Mouse (Mus musculus): ENCODE data around the gene Rad51d.
"Not testable (repeated sequence)": the region's sequence is repeated elsewhere in the genome, so short reads cannot be mapped to it uniquely, and the experiment has no call there.

Gene Rad51d

GRCm38 (mm10) chr11:82861558-82861957 is 28.9 kb downstream of the Rad51d start:
- in situ Hi-C loops (cut with MboI; ENCODE audit: low sequenced_read_pairs), result no loop called here

DNA sequence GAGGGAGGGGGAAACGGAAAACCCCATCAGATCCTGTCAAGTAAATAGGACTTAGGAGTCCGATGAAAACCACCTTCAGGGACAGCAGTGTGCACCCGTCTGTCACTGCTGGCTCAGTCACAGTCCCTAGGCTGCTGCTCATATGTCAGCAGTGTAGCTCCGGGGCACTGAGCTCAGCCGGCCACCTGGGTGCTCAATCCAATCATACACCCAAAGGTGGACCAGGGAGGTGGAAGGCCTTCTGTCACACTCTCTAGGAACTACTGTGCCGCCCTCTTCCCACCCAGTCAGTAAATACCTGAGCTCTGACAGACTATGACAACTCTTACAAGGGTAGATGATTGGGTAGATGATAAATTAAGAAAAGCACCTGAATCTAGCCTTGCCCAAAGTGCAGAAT is 29.7 kb downstream of the Rad51d start:
- in situ Hi-C loops (cut with MboI; ENCODE audit: low sequenced_read_pairs), result no loop called here

DNA sequence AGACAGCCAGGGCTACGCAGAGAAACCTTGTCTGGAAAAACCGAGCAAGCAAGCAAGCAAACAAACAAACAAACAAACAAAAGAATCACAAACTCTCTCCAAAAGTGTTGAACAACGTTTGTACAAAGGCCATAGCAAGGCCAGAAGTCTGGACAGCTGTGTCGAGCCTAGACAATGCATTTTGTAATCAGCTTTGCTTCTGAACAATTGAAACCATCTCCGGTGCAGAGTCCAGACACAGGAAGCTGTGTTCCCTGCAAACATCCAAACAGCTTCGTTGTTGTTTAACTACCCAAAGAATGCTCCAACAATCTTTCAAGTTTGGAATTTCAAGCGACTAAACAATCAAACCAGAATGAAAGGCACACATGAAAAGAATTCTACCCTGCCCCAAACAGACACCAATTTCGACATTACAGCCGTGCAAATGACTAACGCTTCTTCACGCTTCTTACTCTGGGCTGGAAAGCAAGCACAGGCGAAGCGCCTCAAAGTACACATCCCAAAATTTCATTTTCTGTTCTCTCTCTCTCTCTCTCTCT is 33.0 kb downstream of the Rad51d start:
- in situ Hi-C loops (cut with MboI; ENCODE audit: low sequenced_read_pairs), result no loop called here

- in situ Hi-C loops (cut with MboI; ENCODE audit: low sequenced_read_pairs), result no loop called here
Observed at GRCm38 (mm10) chr11:82856032-82856431, 34.4 kb downstream of the Rad51d start.

DNA sequence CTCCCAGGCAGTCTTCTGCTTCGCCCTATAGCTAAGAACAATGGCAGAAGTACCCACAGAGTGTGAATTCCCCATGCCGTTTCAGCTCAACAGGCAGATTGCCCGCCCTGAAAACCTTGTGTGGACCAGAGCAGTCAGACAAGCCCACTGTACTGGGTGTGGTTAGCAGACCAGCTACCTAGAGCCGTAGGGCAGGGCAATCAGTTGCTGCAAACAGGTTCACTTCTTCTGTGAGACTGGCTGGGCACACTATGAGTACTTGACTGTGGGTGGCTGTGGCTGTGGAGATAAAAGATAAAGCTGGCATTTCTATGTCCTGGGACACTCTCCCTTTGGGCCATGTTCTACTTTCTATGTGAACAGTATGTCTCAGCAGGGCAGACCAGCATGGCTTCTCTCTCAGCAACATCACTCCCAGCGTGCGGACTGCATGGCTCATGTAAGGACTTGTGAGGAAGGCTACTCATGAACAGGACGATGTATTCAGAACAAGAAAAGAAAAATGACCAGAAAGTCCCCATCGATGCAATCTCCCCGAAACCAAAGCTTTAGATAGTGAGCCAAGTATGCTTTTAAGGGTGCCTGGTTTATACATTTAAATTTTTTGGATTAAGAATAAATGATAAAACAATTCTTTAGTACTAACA is 35.0 kb downstream of the Rad51d start:
- in situ Hi-C loops (cut with MboI; ENCODE audit: low sequenced_read_pairs), result no loop called here

- in situ Hi-C loops (cut with MboI; ENCODE audit: low sequenced_read_pairs), result no loop called here
Observed at GRCm38 (mm10) chr11:82854111-82854510, 36.3 kb downstream of the Rad51d start.

GRCm38 (mm10) chr11:82852958-82853357 is 37.5 kb downstream of the Rad51d start:
- in situ Hi-C loops (cut with MboI; ENCODE audit: low sequenced_read_pairs), result no loop called here

- in situ Hi-C loops (cut with MboI; ENCODE audit: low sequenced_read_pairs), result no loop called here
Observed at GRCm38 (mm10) chr11:82852540-82852939, 37.9 kb downstream of the Rad51d start.

DNA sequence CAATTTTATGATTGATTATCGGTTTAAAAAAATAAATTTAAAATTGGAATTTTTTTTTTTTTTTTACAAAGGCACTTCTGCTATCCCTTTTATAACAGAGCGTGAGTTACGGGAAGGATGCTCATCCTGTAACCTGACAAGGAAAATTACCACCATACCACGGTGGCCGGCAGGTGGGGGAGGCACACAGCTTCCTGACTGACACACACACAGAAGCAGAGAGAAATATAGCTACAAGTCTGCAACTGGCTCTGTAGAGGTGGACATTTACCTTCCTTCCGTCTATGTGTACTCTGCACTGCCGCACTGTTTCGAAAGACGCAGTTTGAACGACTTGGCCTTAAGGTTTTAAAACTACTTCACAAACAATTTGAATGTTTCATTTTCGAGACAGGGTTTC is 38.3 kb downstream of the Rad51d start:
- in situ Hi-C loops (cut with MboI; ENCODE audit: low sequenced_read_pairs), result no loop called here

- in situ Hi-C loops (cut with MboI; ENCODE audit: low sequenced_read_pairs), result no loop called here
Observed at GRCm38 (mm10) chr11:82850259-82850658, 40.2 kb downstream of the Rad51d start.

GRCm38 (mm10) chr11:82847571-82848000 is 42.8 kb downstream of the Rad51d start:
- in situ Hi-C loops (cut with MboI; ENCODE audit: low sequenced_read_pairs), result no loop called here

DNA sequence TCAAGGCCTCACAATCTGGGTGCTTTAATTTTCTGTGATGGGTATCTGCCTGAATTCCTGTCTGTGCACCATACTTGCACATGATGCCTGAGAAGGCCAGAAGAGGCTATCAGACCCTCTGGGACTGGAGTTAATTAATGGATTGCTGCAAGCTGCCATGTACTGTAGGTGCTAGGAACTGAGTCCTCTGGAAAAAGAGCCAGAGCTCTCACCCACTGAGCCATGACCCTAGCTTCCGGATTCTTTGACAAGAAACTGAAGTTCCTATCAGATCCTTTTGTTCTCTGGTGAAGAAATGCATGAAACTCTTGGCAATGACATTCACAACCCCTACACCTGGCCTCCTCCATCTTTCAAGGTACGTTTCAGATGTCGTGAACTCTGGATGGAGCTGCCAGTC is 43.5 kb downstream of the Rad51d start:
- in situ Hi-C loops (cut with MboI; ENCODE audit: low sequenced_read_pairs), result no loop called here

GRCm38 (mm10) chr11:82846079-82846436 is 44.4 kb downstream of the Rad51d start:
- in situ Hi-C loops (cut with MboI; ENCODE audit: low sequenced_read_pairs), result no loop called here

GRCm38 (mm10) chr11:82845415-82846078 is 44.9 kb downstream of the Rad51d start:
- in situ Hi-C loops (cut with MboI; ENCODE audit: low sequenced_read_pairs), result no loop called here

GRCm38 (mm10) chr11:82844771-82845414 is 45.5 kb downstream of the Rad51d start:
- in situ Hi-C loops (cut with MboI; ENCODE audit: low sequenced_read_pairs), result no loop called here

DNA sequence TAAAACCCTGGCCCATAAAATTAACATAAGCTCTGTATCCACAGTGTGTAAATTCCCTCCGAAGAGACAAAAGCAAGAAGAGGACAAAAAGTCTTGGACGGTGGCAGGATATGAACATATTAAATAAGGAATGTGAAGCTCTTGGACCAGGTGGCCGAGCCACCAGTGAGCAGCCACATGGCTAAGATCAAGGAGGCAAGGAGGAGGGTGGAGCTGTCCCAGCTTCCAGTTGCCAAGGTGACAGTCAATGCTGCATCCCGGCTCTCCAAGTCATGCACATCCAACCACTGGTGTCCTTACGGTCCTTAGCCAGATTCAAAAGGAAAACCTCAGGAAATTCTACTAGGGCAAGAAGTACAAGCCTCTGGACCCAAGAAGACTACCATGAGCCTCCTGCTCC is 51.9 kb downstream of the Rad51d start:
- in situ Hi-C loops (cut with MboI; ENCODE audit: low sequenced_read_pairs), result no loop called here

GRCm38 (mm10) chr11:82837848-82838247 is 52.6 kb downstream of the Rad51d start:
- in situ Hi-C loops (cut with MboI; ENCODE audit: low sequenced_read_pairs), result no loop called here

- in situ Hi-C loops (cut with MboI; ENCODE audit: low sequenced_read_pairs), result no loop called here
Observed at GRCm38 (mm10) chr11:82837192-82837591, 53.2 kb downstream of the Rad51d start.

DNA sequence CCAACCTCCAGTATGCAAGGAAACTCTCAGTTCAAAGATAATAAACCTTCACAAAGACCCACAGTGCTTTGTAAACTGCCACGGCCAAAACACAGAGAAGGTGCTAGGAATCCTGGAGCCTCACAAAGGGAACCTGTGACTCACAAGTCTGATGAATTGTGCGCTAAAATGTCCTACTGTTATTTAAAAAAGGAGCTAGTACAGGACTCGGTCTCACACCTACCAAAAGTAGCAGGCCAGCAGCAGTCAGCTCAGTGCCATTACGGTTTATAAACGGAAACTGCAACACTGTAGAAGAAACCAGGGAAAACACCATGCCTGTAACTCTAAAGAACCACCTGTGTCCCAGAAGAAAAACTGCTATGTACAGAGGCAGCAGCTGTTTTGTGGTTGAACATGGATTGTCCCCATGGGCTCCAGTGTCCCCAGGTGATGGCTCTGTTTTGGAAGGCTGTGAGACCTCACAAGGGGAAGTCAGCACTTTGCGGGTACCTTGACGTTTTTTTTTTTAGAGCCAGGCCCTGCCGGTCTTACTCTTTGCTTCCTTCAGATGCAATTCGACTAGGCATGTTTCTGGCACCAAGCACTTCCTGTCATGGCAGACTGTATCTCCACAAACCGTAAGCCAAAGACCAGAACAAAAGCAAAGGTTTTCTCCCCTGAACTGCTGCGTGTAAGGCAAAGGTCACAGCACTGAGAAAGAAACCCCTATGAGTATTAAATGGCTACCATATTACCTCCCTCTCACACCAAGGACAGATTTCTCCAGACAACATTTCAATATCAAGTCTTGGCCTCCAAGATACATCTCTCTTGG is 54.6 kb downstream of the Rad51d start:
- in situ Hi-C loops (cut with MboI; ENCODE audit: low sequenced_read_pairs), result no loop called here

DNA sequence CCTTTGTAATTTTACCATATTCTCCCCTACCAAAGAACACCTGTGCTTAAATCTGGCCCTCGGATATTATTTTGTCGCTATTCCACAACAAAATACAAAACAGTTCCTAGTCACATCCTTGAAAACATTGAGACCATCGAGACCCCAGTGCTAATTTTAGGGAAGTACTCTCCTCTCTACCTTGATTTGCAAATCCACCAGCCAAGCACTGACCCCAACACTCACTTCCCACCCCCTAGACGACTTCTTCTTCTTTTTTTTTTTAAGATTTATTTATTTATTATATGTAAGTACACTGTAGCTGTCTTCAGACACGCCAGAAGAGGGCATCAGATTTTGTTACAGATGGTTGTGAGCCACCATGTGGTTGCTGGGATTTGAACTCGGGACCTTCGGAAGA is 56.1 kb downstream of the Rad51d start:
- in situ Hi-C loops (cut with MboI; ENCODE audit: low sequenced_read_pairs), result not testable (repeated sequence)

- in situ Hi-C loops (cut with MboI; ENCODE audit: low sequenced_read_pairs), result no loop called here
Observed at GRCm38 (mm10) chr11:82833929-82834328, 56.5 kb downstream of the Rad51d start.
